Mouse (Mus musculus): Measurements from ENCODE around the gene Lysmd4. TPM values are rescaled to one million over a fixed set of nuclear protein-coding genes. Genes with fewer than 3 reads are reported as not detected.

The Lysmd4 gene
- polyA plus RNA-seq, 1 experiment, result 2.6 TPM

DNA sequence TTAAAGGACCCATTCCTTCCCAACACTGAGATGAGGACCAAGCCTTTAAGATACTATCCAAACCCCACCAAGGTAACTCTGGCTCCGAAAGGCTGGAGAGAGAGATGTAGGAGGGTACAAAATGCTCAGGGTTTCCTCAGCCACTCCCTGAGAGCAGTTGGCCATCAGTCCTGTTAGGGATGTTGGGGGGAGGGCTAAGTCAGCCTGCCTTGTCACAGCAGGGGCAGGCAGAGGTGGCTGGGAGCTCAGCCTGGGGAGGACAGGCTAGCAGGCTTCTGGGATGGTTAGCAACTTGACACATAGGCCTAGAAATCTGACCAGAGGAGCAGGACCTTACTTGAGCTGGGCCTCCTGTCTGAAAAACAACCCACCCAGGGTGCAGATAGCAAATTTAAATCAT is 5.2 kb downstream of the Lysmd4 start:
- no peaks in the 10 kb centered on the region for H3K27me3 ChIP-seq (ENCODE audit: control insufficient read depth, insufficient read depth, insufficient read length)
- no peak for TF ChIP-seq FOSL1 (IDR thresholded peaks at IDR 0.05; ENCODE audit: insufficient read depth, low read length, poor library complexity, severe bottlenecking)
- TF ChIP-seq CTCF (IDR thresholded peaks at IDR 0.05; ENCODE audit: control insufficient read depth, insufficient read depth, insufficient read length), result no peak
- TF ChIP-seq MYOD1 (IDR thresholded peaks at IDR 0.05; ENCODE audit: control insufficient read depth, insufficient read length, low read depth), result no peak
- no peak for TF ChIP-seq MAX (IDR thresholded peaks at IDR 0.05)
- no peak for TF ChIP-seq MYOG (IDR thresholded peaks at IDR 0.05; ENCODE audit: control insufficient read depth, extremely low read depth, insufficient read length)
- no peak for TF ChIP-seq USF1 (IDR thresholded peaks at IDR 0.05; ENCODE audit: low read depth)
- TF ChIP-seq CEBPB (IDR thresholded peaks at IDR 0.05; ENCODE audit: low read depth), result no peak
- peaks cover 11% of the 10 kb centered on the region for H3K36me3 ChIP-seq (ENCODE audit: control insufficient read depth, insufficient read depth)
- H3K79me2 ChIP-seq (ENCODE audit: control insufficient read depth, insufficient read depth), result no peaks in the 10 kb centered on the region
- H3K4me3 ChIP-seq (ENCODE audit: insufficient read depth, poor library complexity, severe bottlenecking), result no peak overlapping the region
- no peaks in the 10 kb centered on the region for H3K79me3 ChIP-seq (ENCODE audit: low read depth)
- H3ac ChIP-seq (ENCODE audit: control insufficient read depth, insufficient read length, low read depth), result no peak overlapping the region

DNA sequence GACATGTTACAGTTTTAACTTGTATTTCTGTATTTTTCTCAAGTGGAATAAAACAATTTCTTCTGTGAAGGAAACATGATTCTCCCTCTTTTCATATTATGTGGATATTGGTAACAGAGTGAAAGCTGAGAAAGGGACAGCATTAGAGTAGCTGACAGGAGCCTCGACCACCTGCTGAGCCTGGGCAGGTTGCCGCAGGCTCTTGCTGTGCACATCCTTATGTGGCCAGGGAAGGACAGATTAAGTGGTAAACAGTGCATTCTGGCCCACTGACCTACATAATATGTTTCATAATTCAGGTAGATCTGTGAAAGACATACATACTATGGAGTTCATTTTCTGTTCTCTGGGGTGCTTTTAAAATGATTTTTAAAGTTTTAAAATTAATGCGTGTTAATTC is 6.0 kb downstream of the Lysmd4 start:
- no peak overlapping the region for H3ac ChIP-seq (ENCODE audit: control insufficient read depth, insufficient read length, low read depth)
- TF ChIP-seq MAX (IDR thresholded peaks at IDR 0.05) (no peak), USF1 (IDR thresholded peaks at IDR 0.05; ENCODE audit: low read depth) (no peak), MYOG (IDR thresholded peaks at IDR 0.05; ENCODE audit: control insufficient read depth, extremely low read depth, insufficient read length) (no peak), CTCF (IDR thresholded peaks at IDR 0.05; ENCODE audit: control insufficient read depth, insufficient read depth, insufficient read length) (no peak), FOSL1 (IDR thresholded peaks at IDR 0.05; ENCODE audit: insufficient read depth, low read length, poor library complexity, severe bottlenecking) (no peak), CEBPB (IDR thresholded peaks at IDR 0.05; ENCODE audit: low read depth) (no peak), MYOD1 (IDR thresholded peaks at IDR 0.05; ENCODE audit: control insufficient read depth, insufficient read length, low read depth) (no peak)
- peaks cover 15% of the 10 kb centered on the region for H3K36me3 ChIP-seq (ENCODE audit: control insufficient read depth, insufficient read depth)
- no peaks in the 10 kb centered on the region for H3K79me2 ChIP-seq (ENCODE audit: control insufficient read depth, insufficient read depth)
- no peak overlapping the region for H3K4me3 ChIP-seq (ENCODE audit: insufficient read depth, poor library complexity, severe bottlenecking)
- H3K27me3 ChIP-seq (ENCODE audit: control insufficient read depth, insufficient read depth, insufficient read length), result no peaks in the 10 kb centered on the region
- H3K79me3 ChIP-seq (ENCODE audit: low read depth), result no peaks in the 10 kb centered on the region

DNA sequence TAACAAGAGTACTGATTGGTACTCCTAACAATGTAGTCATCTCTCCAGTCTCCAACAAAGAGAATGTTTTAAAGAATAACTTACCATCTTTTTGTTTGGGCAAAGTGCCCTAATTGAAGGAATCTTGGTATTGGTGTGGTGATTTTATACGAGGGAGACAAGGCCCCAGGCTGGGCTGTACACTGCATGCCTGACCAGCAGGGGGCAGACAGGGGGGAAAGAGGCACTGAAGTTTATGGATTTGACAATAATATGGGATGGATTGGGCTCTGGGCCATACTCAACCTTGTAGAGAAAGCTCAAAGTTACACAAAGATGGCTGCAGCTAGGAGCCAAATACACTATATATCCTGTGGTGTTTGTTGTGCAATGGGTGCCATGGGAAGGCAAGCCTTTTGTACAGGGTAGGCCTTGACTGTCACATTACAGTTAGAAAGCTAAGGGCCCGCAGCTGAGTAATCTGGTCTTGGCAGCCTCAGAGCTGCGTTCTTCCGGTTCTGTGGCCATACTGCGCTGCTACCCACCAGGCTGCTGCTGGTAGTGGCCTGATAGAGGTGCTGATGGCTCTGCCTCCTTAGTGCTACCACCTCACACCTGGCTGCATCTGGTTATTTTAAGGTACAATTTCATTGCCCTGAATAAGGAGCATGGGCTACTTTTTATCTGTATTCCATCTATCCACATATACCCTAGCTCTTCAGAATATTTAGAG is 6.7 kb downstream of the Lysmd4 start:
- no peaks in the 10 kb centered on the region for H3K79me2 ChIP-seq (ENCODE audit: control insufficient read depth, insufficient read depth)
- H3K4me3 ChIP-seq (ENCODE audit: insufficient read depth, poor library complexity, severe bottlenecking), result no peak overlapping the region
- H3K79me3 ChIP-seq (ENCODE audit: low read depth), result no peaks in the 10 kb centered on the region
- no peak for TF ChIP-seq FOSL1 (IDR thresholded peaks at IDR 0.05; ENCODE audit: insufficient read depth, low read length, poor library complexity, severe bottlenecking)
- TF ChIP-seq USF1 (IDR thresholded peaks at IDR 0.05; ENCODE audit: low read depth), result no peak
- TF ChIP-seq CTCF (IDR thresholded peaks at IDR 0.05; ENCODE audit: control insufficient read depth, insufficient read depth, insufficient read length), result peak; percentile 32
- no peak for TF ChIP-seq CEBPB (IDR thresholded peaks at IDR 0.05; ENCODE audit: low read depth)
- H3K36me3 ChIP-seq (ENCODE audit: control insufficient read depth, insufficient read depth), result peaks cover 17% of the 10 kb centered on the region
- H3ac ChIP-seq (ENCODE audit: control insufficient read depth, insufficient read length, low read depth), result no peak overlapping the region
- no peaks in the 10 kb centered on the region for H3K27me3 ChIP-seq (ENCODE audit: control insufficient read depth, insufficient read depth, insufficient read length)

DNA sequence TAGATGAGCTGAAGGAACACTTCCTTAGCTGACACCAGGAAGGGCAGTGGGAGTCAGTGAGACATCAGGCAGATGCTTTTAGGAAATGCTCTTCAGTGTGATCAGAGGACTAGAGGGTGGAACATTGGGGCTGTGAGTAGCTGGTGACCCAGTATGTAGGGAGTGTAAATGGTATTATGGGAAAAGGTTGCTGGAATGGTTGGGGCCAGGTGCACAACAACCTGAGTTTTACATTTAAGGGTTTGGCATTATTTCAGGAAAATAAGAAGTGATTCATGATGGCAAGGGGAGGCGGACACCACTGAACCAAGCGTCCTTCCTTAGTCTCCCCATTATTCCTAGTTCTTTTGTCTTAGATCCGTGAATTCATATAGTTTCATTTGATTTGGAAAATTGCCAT is 7.4 kb downstream of the Lysmd4 start:
- H3K36me3 ChIP-seq (ENCODE audit: control insufficient read depth, insufficient read depth), result peaks cover 23% of the 10 kb centered on the region
- H3K4me3 ChIP-seq (ENCODE audit: insufficient read depth, poor library complexity, severe bottlenecking), result no peak overlapping the region
- H3K79me3 ChIP-seq (ENCODE audit: low read depth), result no peaks in the 10 kb centered on the region
- H3ac ChIP-seq (ENCODE audit: control insufficient read depth, insufficient read length, low read depth), result no peak overlapping the region
- H3K27me3 ChIP-seq (ENCODE audit: control insufficient read depth, insufficient read depth, insufficient read length), result no peaks in the 10 kb centered on the region
- H3K79me2 ChIP-seq (ENCODE audit: control insufficient read depth, insufficient read depth), result no peaks in the 10 kb centered on the region
- TF ChIP-seq CEBPB (IDR thresholded peaks at IDR 0.05; ENCODE audit: low read depth) (no peak), MAX (IDR thresholded peaks at IDR 0.05) (no peak), MYOG (IDR thresholded peaks at IDR 0.05; ENCODE audit: control insufficient read depth, extremely low read depth, insufficient read length) (no peak), USF1 (IDR thresholded peaks at IDR 0.05; ENCODE audit: low read depth) (no peak), MYOD1 (IDR thresholded peaks at IDR 0.05; ENCODE audit: control insufficient read depth, insufficient read length, low read depth) (no peak), FOSL1 (IDR thresholded peaks at IDR 0.05; ENCODE audit: insufficient read depth, low read length, poor library complexity, severe bottlenecking) (no peak), CTCF (IDR thresholded peaks at IDR 0.05; ENCODE audit: control insufficient read depth, insufficient read depth, insufficient read length) (no peak)

DNA sequence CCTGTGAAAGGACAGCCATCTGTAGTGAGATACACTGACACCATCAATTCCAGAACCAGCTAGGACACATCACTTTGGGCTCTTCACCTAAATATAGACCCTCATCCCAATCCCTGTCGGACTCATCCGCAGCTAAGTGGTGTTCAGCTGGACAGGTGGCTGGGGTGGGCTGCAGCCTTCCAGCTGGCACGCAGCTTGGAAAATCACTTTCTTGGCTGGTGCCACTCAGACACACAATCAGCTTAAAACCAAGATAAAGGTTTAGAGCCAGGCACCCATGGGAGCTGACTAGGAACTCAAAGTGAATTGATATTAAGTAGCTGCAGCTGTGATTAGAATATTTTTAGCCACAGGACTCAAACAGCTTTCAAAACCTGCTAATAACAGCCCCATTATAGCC is 7.9 kb downstream of the Lysmd4 start:
- TF ChIP-seq MYOD1 (IDR thresholded peaks at IDR 0.05; ENCODE audit: control insufficient read depth, insufficient read length, low read depth) (no peak), CEBPB (IDR thresholded peaks at IDR 0.05; ENCODE audit: low read depth) (no peak), CTCF (IDR thresholded peaks at IDR 0.05; ENCODE audit: control insufficient read depth, insufficient read depth, insufficient read length) (no peak), MAX (IDR thresholded peaks at IDR 0.05) (no peak), FOSL1 (IDR thresholded peaks at IDR 0.05; ENCODE audit: insufficient read depth, low read length, poor library complexity, severe bottlenecking) (no peak), MYOG (IDR thresholded peaks at IDR 0.05; ENCODE audit: control insufficient read depth, extremely low read depth, insufficient read length) (no peak), USF1 (IDR thresholded peaks at IDR 0.05; ENCODE audit: low read depth) (no peak)
- Histone ChIP-seq H3ac (ENCODE audit: control insufficient read depth, insufficient read length, low read depth) (no peak overlapping the region), H3K79me2 (ENCODE audit: control insufficient read depth, insufficient read depth) (no peaks in the 10 kb centered on the region), H3K79me3 (ENCODE audit: low read depth) (no peaks in the 10 kb centered on the region), H3K27me3 (ENCODE audit: control insufficient read depth, insufficient read depth, insufficient read length) (no peaks in the 10 kb centered on the region), H3K4me3 (ENCODE audit: insufficient read depth, poor library complexity, severe bottlenecking) (no peak overlapping the region), H3K36me3 (ENCODE audit: control insufficient read depth, insufficient read depth) (peaks cover 25% of the 10 kb centered on the region)

Data from C2C12 (cell line).